Mouse (Mus musculus) cerebellum, adult 11 months (tissue): ENCODE data around the gene Kalrn.

Source experiments
- DNase-seq: peaks from one replicate; pipeline ENCODE4 v3.0.0; 2022

Kalrn gene

DNA sequence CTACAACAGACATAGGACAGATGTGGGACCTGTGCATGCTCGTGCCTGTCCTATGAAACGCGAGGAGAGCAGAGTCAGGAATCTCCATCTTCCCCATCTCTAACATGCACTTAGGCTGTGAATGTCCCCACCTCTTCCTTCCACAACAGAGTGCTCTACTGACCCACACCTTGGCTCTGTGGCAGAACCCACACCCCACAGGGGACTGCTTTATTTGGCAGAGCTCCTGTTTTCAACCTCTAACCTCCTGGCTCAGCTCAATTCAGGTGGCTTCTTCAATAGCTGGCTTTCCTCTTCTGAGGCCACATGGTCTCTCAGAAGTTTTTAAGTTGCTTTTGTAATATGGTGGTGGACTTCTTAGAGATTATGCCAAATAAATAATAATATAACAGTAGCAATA is 567.3 kb downstream of the Kalrn start:
- DNase-seq, result no peak

DNA sequence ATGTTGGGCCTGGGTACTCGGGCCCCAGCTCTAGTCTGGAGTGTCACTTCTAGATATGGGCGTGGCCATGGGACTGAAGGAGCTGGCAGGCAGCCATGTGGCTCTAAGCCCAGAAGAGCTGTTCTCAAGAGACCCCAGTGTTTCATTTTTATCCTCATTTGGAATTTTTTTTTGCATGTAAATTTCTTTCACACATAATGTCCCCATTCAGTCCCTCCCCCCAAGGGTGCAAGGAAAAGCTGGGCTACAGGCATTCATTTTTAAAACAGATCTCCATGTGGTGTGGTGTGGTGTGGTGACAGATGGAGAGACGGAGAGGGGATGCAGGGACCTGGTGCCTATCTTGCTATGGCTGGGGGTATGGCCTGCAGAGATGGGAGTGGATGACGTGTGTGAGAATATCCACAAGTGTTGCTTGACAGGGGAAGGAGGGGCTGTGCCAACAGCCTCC is 569.2 kb downstream of the Kalrn start:
- no peak for DNase-seq

DNA sequence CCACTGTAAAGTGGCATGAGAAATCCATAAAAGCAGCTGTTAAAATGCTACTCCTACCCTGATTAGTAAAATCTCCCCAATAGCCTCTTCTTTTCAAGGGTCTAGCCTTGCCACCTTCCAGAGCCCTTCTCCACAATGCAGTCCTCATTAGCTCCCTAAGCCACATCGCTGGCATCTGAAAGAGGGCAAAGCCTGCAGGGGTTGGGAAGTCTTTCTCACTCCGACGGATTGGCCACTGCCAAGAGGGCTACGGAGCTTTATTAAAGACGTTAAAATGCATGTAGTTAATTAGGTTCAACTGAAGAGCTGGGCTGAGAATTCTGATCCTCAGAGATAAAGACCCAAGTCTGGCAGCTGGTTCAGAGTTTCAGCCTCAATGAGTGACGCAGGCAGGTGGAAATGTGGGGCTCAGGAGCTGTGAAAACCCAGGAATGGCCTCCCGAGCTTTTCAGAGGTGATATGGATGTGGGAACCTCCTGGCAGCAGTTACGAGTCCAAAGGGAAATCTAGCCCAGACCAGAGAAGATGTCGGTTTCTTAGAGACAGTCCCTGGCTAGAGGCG is 569.7 kb downstream of the Kalrn start:
- DNase-seq, result no peak

DNA sequence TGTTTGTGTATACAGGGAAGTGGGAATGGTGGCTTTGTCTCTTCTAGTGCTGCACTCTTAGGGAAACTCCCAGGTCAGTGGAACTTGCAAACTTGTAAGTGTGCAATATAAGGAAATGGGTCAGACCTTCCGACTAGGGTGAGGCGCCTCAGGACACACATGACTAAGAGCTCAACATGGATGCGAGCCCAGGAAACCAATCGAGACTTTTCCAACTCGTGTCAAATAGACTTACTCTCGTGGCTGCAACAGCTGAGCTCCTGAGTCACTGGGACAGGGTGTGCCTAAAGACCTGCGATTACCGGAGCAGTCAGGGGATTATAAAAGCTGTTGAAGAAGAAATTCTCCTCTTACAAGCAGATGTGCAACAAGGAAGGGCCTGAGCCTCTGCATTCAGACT is 572.6 kb downstream of the Kalrn start:
- no peak for DNase-seq

DNA sequence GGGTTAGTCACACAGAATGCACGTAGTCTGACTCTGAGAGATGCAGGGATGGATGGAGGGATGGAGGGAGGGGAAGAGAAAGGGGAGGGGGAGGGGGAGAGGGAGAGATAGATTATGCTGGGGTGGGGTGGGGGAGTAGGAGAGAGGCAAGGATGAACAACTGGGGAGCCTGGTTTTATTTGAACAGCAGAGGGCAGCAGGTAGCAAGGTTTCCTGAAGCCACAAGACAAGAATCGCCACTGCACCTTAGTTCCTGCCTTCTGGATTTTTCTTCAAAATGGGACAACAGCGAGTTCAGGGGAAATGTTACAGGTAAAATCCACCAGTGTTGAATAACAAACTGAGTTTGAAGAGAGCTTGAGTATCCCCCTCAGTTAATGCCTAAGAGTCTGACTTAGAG is 573.9 kb downstream of the Kalrn start:
- peak; percentile 25 for DNase-seq

DNA sequence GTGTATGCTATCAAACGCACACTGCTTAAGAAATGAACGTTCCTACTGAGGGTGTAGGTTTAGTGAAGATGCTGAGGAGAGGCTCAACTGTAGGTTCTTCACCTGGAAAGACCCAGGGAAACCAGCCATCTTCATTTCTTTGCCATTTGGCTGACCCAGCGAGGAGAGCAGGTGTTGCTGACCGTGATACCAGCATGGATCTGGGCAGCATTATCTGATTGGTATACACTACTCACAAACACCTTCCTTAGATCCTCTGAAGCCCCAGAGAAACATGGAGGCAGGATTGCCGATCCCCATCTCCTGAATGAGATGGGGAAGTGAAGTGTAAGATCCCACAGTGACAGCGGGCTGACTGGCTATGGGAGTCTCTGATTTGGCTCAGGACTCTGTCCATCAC is 575.3 kb downstream of the Kalrn start:
- peak; percentile 24 for DNase-seq

DNA sequence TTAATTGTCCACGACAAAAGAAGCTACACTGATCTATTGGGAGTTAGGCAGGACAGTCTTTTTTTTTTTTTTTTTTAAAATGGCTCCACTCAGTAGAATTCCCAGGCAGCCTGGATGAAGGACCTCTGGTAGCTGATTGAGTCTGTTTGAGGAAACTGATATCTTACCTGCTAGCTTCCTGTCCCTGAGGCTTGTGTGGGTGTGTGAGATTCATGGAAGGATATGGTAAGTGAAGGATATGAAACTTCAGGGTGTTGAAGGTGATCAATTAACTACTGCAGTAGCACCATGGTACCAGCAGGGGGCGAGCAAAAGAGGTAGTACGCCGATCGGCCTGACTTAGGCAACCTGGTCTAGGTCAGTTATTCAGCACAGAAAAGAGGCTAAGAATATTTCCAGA is 577.3 kb downstream of the Kalrn start:
- DNase-seq, result peak; percentile 41

DNA sequence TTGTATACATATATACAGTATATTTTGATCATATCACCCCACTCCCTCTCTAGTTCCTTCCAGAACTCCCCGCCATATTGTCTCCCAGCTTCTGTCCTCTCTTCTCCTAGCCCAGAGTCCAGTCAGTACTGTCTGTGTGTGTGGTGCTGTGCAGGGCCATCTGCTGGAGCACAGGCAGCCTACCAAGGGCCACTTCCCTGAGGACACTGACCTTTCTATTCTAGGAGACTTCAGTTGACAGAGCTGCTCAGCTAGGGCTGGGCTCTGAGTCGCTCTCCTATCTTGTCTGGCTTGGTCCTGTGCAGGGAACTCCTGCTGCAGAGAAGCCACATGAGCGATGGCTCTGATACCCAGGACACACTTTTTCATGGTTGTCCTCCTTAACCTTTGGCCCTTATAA is 577.8 kb downstream of the Kalrn start:
- DNase-seq, result no peak

DNA sequence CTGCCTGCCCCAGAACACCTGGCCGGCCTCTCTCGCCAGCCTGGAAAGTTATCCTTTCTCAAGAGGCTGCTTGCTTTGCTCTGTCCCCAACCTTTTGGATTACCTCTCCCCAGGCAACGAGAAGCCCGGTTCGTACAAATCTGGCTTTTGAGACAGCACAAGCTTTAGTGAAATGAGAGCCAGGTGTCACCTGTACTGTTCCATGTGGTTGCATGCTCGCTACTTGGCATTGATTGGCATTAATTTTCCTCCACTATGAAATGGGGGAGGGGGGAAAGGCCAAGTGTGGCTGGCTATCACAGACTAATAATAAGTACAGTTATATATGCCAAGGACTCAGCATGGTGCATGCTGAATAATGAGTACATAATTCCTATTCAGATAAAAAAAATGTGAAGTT is 579.0 kb downstream of the Kalrn start:
- DNase-seq, result no peak

DNA sequence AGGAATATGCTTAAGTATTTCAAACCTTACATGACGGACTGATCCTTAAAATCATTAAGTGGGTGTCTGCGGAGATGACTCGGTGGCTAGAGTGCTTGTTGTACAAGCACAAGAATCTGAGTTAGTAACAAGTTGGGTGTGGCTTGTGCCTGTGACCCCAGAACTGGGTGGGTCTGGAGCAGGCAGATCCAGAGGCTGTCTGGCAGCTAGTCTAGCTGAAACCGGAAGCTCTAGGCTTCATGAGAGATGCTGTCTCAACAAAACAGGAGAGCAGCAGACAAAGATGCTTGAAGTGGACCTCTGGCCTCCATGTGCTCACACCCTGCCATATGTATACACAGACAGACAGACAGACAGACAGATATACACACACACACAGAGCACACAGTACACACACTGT is 582.6 kb downstream of the Kalrn start:
- no peak for DNase-seq

DNA sequence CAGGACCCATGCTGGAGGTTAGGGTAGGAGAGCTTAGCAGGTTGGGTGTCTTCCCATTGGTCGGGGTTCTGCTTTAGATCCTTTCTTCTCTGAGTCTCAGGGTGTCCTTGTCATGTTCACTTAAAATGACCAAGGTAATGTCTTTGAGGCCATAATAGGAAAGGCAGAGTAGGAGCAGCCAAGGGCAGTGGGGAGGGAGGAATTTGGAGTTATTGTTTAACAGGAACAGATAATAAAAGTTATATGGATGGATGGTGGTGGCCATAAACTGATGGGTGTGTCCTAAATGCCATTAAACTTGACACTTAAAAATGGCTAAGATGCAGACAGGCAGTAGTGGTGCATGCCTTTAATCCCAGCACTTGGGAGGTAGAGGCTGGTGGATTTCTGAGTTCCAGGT is 584.2 kb downstream of the Kalrn start:
- no peak for DNase-seq

DNA sequence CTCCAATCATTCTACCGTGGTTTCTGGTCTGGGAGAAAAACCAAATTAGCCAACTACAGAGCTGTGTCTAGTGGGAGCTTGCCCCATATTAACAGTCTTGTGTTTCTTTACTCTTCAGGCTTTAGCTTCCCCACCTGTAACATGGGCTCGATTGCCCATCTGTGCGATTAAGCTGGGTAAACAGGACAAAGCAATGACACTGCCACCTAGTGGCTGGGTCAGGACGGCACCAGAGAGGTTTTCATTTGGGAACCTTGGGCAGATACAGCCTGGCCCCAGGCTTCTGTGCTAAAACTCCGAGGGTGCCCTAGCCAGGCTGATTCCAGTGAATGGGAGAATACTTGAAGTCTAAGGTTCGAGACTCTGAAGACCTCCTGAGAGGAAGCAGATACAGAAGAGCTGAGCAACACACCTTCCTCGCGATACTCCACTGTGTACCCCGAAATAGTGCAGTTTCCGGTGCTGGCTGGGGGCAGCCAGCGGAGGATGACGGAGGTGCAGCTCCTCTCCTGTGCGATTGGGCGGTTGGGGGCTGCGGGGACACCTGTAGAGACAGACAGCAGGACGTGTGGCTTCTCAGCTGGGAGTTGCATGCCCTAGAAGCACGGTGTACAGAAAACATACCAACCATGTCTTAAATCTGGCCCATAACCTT is 584.8 kb downstream of the Kalrn start:
- peak; percentile 23 for DNase-seq

DNA sequence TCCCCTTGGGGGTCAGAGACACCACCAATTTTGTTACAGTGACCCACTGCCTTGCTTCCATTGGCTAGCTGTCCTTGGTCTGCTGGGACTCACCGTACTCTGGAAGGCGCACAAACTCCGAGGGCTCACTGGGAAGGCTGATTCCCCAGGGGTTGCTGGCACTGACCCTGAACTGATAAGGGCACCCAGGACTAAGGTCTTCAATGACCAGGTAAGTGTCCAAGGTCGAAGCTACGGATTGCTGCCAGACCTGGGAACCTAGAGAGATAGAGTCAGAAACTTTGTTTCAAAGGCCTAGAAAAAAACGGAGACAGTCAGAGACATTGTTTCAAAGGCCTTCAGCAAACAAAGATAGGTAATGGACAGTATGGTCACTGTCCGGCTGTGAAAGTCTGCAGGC is 586.3 kb downstream of the Kalrn start:
- no peak for DNase-seq

DNA sequence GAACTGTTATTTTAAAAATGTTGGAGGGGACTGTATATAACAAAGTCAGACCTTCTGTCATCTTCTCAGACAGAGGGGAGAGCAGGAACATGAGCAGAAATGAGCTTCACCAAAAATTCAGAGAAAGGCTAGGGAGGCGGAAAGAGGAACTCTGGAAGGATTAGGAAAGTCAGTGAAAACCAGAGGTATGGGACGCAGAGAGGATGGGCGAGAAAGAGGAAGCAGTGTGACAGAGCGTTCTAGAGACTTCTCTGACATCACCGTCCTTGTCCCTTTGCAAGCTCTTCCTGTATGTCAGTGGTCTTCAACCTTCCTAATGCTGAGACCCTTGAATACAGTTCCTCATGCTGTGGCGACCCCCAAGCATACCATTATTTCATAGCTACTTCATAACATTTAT is 588.0 kb downstream of the Kalrn start:
- no peak for DNase-seq

DNA sequence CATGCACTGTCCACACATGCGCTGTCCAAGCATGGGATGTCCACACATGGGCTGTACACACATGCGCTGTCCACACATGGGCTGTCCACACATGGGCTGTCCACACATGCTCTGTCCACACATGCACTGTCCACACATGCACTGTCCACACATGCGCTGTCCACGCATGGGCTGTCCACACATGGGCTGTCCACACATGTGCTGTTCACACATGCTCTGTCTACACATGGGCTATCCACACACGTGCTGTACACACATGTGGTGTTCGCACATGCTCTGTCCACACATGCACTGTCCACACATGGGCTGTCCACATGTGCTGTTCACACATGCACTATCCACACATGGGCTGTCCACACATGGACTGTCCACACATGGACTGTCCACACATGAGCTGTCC is 589.6 kb downstream of the Kalrn start:
- no peak for DNase-seq

DNA sequence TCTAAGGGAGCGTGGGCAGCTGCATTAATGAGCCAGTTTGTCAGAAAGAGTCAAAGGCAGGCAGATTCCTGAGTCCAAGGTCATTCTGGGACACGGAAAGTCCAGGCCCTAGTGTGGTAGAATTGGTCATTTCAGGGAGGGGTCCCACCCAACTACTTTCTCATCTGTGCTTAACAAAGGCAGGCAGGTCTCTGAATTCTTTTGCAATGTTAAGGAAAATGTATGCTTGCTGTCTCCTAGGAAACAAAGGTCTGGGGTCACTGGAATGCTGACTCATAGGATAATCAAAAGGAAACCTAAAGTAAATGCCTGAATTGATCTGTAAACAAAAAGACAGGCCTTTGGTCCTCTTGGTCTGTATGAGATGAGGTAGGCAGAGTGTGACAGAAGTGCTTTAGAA is 593.5 kb downstream of the Kalrn start:
- no peak for DNase-seq

DNA sequence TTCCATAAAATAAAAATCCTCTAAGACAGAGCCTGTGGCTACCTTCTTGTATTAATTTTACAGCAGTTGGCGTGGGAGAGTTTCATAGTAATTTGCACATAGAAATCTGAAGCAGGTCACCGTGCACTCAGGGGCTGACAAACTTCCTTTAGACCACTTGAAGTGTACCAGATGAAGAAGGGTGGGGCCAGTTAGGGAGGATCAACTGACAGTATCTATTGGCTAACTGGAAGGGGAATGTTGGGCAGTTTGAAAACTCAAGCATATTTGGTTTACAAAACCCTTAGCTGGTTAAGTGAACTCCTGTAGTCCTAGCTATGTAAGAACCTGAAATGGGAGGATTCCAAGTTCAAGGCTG is 606.1 kb downstream of the Kalrn start:
- no peak for DNase-seq

DNA sequence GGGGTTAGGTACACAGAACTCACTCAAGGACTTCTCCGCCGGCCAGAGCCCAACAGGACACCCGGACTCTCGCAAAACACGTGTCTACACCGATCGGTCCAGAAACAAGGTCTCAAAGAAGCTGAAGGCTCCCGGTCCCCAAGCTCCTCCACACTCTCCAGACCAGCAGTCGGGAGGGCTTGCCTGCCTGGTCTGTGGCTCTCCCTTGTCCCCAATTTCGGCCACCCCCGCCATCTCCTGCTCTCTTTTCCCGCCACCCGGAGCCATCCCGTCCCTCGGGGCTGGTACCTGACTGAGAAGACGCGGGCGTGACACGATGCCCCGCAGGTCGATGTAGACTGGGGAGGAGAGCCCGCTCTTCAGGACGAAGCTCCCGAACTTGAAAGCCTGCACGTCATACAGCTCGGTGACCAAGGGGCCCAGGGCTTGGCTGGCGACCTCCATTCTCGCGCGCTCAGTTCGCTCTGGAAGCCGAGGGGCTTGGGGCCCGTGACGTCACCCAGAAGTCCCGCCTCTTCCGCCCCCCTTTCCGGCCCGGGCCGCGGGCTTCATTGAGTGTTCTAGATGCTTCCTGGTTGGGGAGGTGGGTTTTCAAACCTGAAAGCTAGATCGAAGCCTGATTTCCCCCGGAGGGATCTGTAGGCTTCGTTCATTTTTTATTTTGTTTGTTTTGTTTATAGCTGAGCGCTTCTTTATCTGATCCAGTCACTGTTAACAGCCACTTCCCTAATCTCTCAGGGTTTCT is 606.6 kb downstream of the Kalrn start, which contains the start of gene Umps:
Gene Umps (minus strand): TSS at position 501 of the 745 bp plus-strand sequence.
- DNase-seq, result peak; percentile 78

DNA sequence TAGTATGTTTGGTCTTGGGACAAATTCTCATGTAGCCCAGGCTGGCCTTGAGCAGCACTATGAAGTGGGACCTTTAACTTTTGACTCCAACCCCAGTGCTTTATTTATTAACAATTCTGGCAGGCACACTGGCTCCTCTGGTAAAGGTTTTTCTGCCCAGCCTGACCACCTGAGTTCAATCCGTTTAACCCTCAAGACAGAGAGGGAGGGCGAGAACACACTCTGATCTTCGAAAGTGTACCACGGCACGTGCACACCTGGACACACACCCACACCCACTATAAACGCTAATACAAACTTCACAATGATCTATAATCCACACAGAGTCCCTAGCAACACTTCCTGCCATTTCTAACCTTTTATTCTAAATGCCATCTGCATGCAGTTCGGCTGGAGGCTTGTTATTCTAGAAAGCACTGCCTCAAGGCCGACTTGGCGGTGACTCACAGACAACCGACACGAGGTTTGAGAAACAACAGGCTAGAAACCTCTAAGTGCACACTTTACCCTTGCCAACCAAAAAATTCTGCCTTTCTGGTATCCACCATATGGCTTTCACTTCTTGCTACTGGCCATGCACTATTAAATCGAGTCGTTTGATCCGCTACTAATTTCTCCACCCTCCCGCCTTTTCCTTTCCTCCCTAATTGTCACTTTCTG is 607.3 kb downstream of the Kalrn start:
- no peak for DNase-seq

DNA sequence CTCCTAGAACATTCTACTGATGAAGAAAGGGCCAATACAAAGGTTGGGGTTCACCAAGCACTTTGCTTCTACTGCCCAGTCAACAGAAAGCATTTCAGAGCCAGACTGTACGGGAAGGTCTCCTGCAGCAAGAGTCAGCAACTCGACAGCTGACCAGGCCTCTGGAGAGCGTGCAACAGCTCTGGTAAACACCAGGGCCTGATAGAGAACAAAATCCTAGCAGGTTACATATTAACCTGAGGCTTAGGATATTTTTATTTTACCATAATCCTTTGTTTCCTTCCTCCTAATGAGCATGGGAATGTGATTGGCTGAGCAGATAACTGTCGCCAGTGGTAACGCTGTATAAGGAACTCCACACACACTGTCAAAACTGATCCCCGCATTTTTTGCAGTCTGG is 609.8 kb downstream of the Kalrn start:
- DNase-seq, result no peak

DNA sequence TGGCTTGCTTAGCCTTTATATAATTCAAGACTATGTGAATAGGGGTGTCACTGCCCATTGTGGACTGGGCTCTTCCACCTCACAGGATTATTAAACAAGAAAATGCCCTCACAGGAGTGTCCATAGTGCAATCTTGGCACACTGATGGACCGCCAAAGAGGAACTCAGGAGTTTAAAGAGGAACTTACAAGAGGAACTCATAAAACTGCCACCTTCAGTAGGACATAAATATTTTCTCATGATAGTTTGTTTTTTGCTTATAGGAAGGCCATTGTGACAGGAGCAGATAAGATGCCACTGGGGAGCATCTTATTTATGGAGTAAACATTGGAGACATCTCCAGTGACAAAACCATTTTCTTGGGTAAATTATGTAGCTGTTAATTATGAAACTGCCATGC is 618.5 kb downstream of the Kalrn start:
- no peak for DNase-seq

DNA sequence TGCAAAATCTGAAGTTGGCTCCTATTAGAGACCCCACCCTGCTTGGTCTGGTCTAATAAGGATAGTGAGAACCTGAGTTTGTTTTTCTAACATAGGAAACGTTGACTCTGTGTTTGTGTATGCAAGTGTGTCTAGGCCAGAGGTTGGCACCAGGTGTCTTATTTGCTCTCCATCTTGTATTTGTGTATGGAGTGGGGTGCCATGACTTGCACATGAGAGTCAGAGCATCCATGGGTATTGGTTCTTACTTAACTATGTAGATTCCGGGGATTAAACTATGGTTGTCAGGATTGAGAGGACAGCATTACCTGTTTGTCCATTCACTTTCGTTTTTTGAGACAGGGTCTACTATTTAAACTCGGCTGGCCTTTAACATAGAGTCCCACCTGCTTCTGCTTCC is 620.3 kb downstream of the Kalrn start:
- no peak for DNase-seq

DNA sequence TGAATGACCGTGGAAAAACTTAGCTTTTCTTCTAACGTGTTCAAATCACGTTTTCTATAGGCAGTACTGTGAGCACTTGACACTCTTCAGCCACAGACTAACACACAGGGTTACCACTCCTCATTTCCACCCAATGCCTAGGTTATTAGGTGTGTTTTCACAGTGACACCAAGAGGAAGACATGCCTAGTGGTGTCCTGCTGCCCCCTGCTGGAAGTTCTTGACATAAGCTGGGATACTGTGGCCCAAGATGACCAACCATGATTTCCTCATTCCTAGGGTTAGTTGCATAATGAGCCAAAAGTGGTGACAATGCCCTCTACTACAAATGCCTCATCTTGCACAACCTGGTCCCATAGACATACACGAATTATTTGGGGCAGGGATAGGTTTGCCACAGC is 622.5 kb downstream of the Kalrn start:
- peak; percentile 86 for DNase-seq

DNA sequence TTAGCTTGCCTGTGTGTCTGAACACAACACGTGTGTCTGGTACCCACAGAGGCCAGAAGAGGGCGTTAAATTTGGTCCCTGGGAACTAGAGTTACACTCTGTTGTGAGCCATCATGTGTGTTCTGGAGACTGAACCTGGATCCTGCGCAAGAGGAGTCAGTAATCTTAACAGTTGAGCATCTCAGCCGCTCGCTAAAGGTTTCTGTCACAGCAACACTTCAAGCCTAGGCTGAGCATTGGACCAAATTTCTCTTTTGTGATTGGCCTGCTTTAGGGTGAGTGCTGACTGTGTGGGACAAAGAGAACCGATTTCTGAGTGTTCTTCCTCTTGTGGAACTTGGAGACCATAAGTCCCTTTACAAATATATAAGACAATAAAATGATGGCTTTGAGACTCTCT is 622.9 kb downstream of the Kalrn start:
- no peak for DNase-seq
